Comparison of ENCODE assay signal across 18 mouse cellular contexts in genomic region chr2:51055339-51055738, GRCm38 (mm10).
DNase-seq lines count a peak whose midpoint lies in the region; ATAC-seq and TF ChIP-seq lines count a peak whose summit lies in the region.
"Had no signal": no experiment of that assay in that cellular context is flagged by ENCODE, and none has a peak within 500 bp of the region (broad histone marks: within the 10 kb centered on the region; RNA-seq: fewer than 3 reads in every experiment).

No protein-coding gene starts in this region.

- H3K27me3 ChIP-seq in kidney, postnatal 0 days (ENCODE audit: insufficient read depth, low read length): no peaks in the 10 kb centered on the region
- no peaks in the 10 kb centered on the region for H3K27me3 ChIP-seq in C2C12 (ENCODE audit: control insufficient read depth, insufficient read depth, insufficient read length)
- H3K27me3 ChIP-seq in myocyte (ENCODE audit: control insufficient read depth, insufficient read depth, insufficient read length): no peaks in the 10 kb centered on the region
- H3K27me3 ChIP-seq: embryonic facial prominence, embryonic 15.5 days; forebrain, embryonic 15.5 days; Patski had no signal

- TF ChIP-seq CTCF in kidney, postnatal 0 days (IDR thresholded peaks at IDR 0.05; ENCODE audit: low read depth): no peak
- TF ChIP-seq CTCF in C2C12 (IDR thresholded peaks at IDR 0.05; ENCODE audit: control insufficient read depth, insufficient read depth, insufficient read length): no peak

- H3K79me3 ChIP-seq in C2C12 (ENCODE audit: low read depth): no peaks in the 10 kb centered on the region

- H3K4me1 ChIP-seq in kidney, postnatal 0 days (replicated peaks; ENCODE audit: insufficient read depth, low read length): peaks cover 5% of the 10 kb centered on the region; the same call in 1 of the 2 replicates

- H3ac ChIP-seq in C2C12 (ENCODE audit: control insufficient read depth, insufficient read length, low read depth) (no peak overlapping the region), myocyte (ENCODE audit: control insufficient read depth, insufficient read length) (no peak overlapping the region)

- ATAC-seq in kidney, postnatal 0 days (replicated peaks; ENCODE audit: low FRiP score, low read depth): no peak
- ATAC-seq: activated CD4-positive, CD25-positive, alpha-beta regulatory T cell, adult 4 months; forebrain, embryonic 15.5 days had no signal

- H3K9me3 ChIP-seq in kidney, postnatal 0 days (replicated peaks; ENCODE audit: low read length): no peaks in the 10 kb centered on the region
- H3K9me3 ChIP-seq: embryonic facial prominence, embryonic 15.5 days; forebrain, embryonic 15.5 days; heart, embryonic 10.5 days had no signal

- no peak overlapping the region for H3K27ac ChIP-seq in kidney, postnatal 0 days
- H3K27ac ChIP-seq: forebrain, embryonic 15.5 days; heart, embryonic 10.5 days; hindbrain, embryonic 14.5 days had no signal

- no peak for TF ChIP-seq POLR2A in myocyte (IDR thresholded peaks at IDR 0.05; ENCODE audit: insufficient read length, low read depth)

- no peak overlapping the region for H3K4me2 ChIP-seq in kidney, postnatal 0 days (ENCODE audit: low read length)
- peak overlapping the region; percentile 45 for H3K4me2 ChIP-seq in myocyte (ENCODE audit: low read depth)
- H3K4me2 ChIP-seq: embryonic facial prominence, embryonic 15.5 days; forebrain, embryonic 15.5 days; hindbrain, embryonic 14.5 days had no signal

- peak; percentile 42 for DNase-seq in kidney, postnatal 0 days (ENCODE audit: low spot score)
- no peak for DNase-seq in kidney, postnatal 10 days
- peak; percentile 61 for DNase-seq in 3T3-L1 (ENCODE audit: low read depth, low spot score)
- no peak for DNase-seq in heart, adult 18-20 months
- DNase-seq: B cell, adult 2 months; cerebellum, adult 11-12 months; cerebellum, adult 9-10 months; cerebellum, postnatal 25 days; gastrocnemius, postnatal 36 days; heart, adult 11 months had no signal

- no peak overlapping the region for H3K9ac ChIP-seq in kidney, postnatal 0 days (ENCODE audit: low read depth, low read length)
- H3K9ac ChIP-seq: embryonic facial prominence, embryonic 15.5 days; forebrain, embryonic 15.5 days; hindbrain, embryonic 14.5 days had no signal

- H3K79me2 ChIP-seq in C2C12 (ENCODE audit: control insufficient read depth, insufficient read depth) (no peaks in the 10 kb centered on the region), myocyte (ENCODE audit: control insufficient read depth, insufficient read depth) (no peaks in the 10 kb centered on the region)

- WGBS in kidney, postnatal 0 days: 9% methylated on average over 3 of the region's 3 CpGs

- H3K4me3 ChIP-seq in kidney, postnatal 0 days (replicated peaks; ENCODE audit: low read depth, low read length): no peak overlapping the region
- H3K4me3 ChIP-seq in C2C12 (ENCODE audit: insufficient read depth, poor library complexity, severe bottlenecking) (no peak overlapping the region), myocyte (no peak overlapping the region)
- H3K4me3 ChIP-seq: embryonic facial prominence, embryonic 15.5 days; forebrain, embryonic 15.5 days; heart, embryonic 10.5 days had no signal

- H3K36me3 ChIP-seq in kidney, postnatal 0 days (ENCODE audit: insufficient read depth, low read length): no peaks in the 10 kb centered on the region
- H3K36me3 ChIP-seq in C2C12 (ENCODE audit: control insufficient read depth, insufficient read depth): no peaks in the 10 kb centered on the region
- H3K36me3 ChIP-seq in myocyte (ENCODE audit: control insufficient read depth, insufficient read depth): no peaks in the 10 kb centered on the region
- H3K36me3 ChIP-seq: embryonic facial prominence, embryonic 15.5 days; forebrain, embryonic 15.5 days; heart, embryonic 10.5 days had no signal

TF ChIP-seq in C2C12, 6 proteins besides CTCF, POLR2A, EP300 and RAD21:
- TF ChIP-seq USF1 (IDR thresholded peaks at IDR 0.05; ENCODE audit: low read depth) (no peak), MAX (IDR thresholded peaks at IDR 0.05) (peak; percentile 35), CEBPB (IDR thresholded peaks at IDR 0.05; ENCODE audit: low read depth) (peak; percentile 82), MYOG (IDR thresholded peaks at IDR 0.05; ENCODE audit: control insufficient read depth, extremely low read depth, insufficient read length) (no peak), MYOD1 (IDR thresholded peaks at IDR 0.05; ENCODE audit: control insufficient read depth, insufficient read length, low read depth) (no peak)
TF ChIP-seq in C2C12: peak in this region for 2.

TF ChIP-seq in myocyte, 11 proteins besides CTCF, POLR2A, EP300 and RAD21:
- TF ChIP-seq CEBPB (IDR thresholded peaks at IDR 0.05; ENCODE audit: insufficient read depth, poor library complexity, severe bottlenecking) (peak; percentile 71; the same call in 1 of the 2 replicates), TCF12 (IDR thresholded peaks at IDR 0.05; ENCODE audit: insufficient read depth, poor library complexity, severe bottlenecking) (no peak), TCF3 (IDR thresholded peaks at IDR 0.05; ENCODE audit: insufficient read length, low read depth) (no peak), MAX (IDR thresholded peaks at IDR 0.05; ENCODE audit: low read depth) (no peak)
TF ChIP-seq in myocyte: peak in this region for 1.

Comparison
In these comparisons a context has a peak if more than half of its experiments do, and no peak if none do; other contexts are left out.
1. DNase-seq: peak in kidney, postnatal 0 days (single experiment) and 3T3-L1 (single experiment); none in kidney, postnatal 10 days (single experiment) and heart, adult 18-20 months (0 of 2).